Mouse (Mus musculus) erythroblast, embryonic 14.5 days (primary cell): Measurements from ENCODE around the gene Card14. TPM values are rescaled to one million over a fixed set of nuclear protein-coding genes. Genes with fewer than 3 reads are reported as not detected.
A peak's percentile ranks its signal among the peaks of the same experiment; 100 is the strongest.

Experiments
- H3K27me3 ChIP-seq: 2 replicates; pipeline ENCODE4 v1.6.1; 2012; ENCODE audit warnings: inconsistent platforms; ENCODE audit not compliant: control insufficient read depth
- H3K36me3 ChIP-seq: 2 replicates; pipeline ENCODE4 v1.6.1; 2012; ENCODE audit warnings: mild to moderate bottlenecking, inconsistent platforms; ENCODE audit not compliant: control insufficient read depth
- H3K4me1 ChIP-seq: 2 replicates; pipeline ENCODE4 v1.6.1; 2012; ENCODE audit warnings: inconsistent platforms; ENCODE audit not compliant: control insufficient read depth
- H3K4me3 ChIP-seq: replicated peaks from 2 replicates; pipeline ENCODE3; 2012; ENCODE audit warnings: moderate library complexity, mild to moderate bottlenecking, inconsistent platforms
- H3K9me3 ChIP-seq: 2 replicates; pipeline ENCODE4 v1.6.1; 2012; ENCODE audit warnings: low read length, inconsistent platforms, mixed read lengths; ENCODE audit not compliant: control insufficient read depth
- GATA1 ChIP-seq: IDR thresholded peaks from 2 replicates; pipeline ENCODE4 v1.6.1; 2012; ENCODE audit warnings: low read length, inconsistent platforms, mixed read lengths
- TAL1 ChIP-seq: IDR thresholded peaks from 3 replicates; pipeline ENCODE4 v1.6.1; 2012; ENCODE audit warnings: low read length, inconsistent platforms, mixed read lengths
- polyA plus RNA-seq: library from polyadenylated mRNA; stranded (reverse); fragments of >175 nt; gene quantifications from 2 replicates; pipeline ENCODE4 v1.2.3, GENCODE M21; 2012

Card14 gene
- polyA plus RNA-seq, 1 experiment, result 0.01 TPM

GRCm38 (mm10) chr11:119300246-119300935 lies 7.2 kb upstream of the Card14 start:
- Histone ChIP-seq H3K4me1 (peaks cover 27% of the 10 kb centered on the region), H3K27me3 (peaks cover 29% of the 10 kb centered on the region), H3K9me3 (no peaks in the 10 kb centered on the region), H3K4me3 (peak overlapping the region; percentile 73), H3K36me3 (peaks cover 29% of the 10 kb centered on the region)
- TF ChIP-seq GATA1 (no peak), TAL1 (no peak)

- H3K27me3 ChIP-seq, result peaks cover 29% of the 10 kb centered on the region
- H3K36me3 ChIP-seq, result peaks cover 23% of the 10 kb centered on the region
- H3K4me1 ChIP-seq, result peaks cover 27% of the 10 kb centered on the region
- H3K9me3 ChIP-seq, result no peaks in the 10 kb centered on the region
- H3K4me3 ChIP-seq, result peak overlapping the region; percentile 73
- no peak for TF ChIP-seq TAL1
- no peak for TF ChIP-seq GATA1
These were observed 6.6 kb upstream of the Card14 start for GRCm38 (mm10) chr11:119300986-119301385.

- Histone ChIP-seq H3K27me3 (peaks cover 37% of the 10 kb centered on the region), H3K36me3 (no peaks in the 10 kb centered on the region), H3K9me3 (peaks cover 4% of the 10 kb centered on the region; the same call in 1 of the 2 replicates), H3K4me3 (no peak overlapping the region), H3K4me1 (peaks cover 11% of the 10 kb centered on the region)
- TF ChIP-seq TAL1 (no peak), GATA1 (no peak)
These were observed 2.5 kb upstream of the Card14 start for GRCm38 (mm10) chr11:119304904-119305712.

- no peaks in the 10 kb centered on the region for H3K36me3 ChIP-seq
- H3K4me3 ChIP-seq, result no peak overlapping the region
- peaks cover 4% of the 10 kb centered on the region; the same call in 1 of the 2 replicates for H3K9me3 ChIP-seq
- no peaks in the 10 kb centered on the region; the same call in 1 of the 2 replicates for H3K4me1 ChIP-seq
- TF ChIP-seq TAL1 (no peak), GATA1 (no peak)
- H3K27me3 ChIP-seq, result peaks cover 34% of the 10 kb centered on the region
These were observed 558 bp upstream of the Card14 start for GRCm38 (mm10) chr11:119306762-119307657.

- Histone ChIP-seq H3K4me1 (no peaks in the 10 kb centered on the region; the same call in 1 of the 2 replicates), H3K4me3 (no peak overlapping the region), H3K27me3 (peaks cover 27% of the 10 kb centered on the region), H3K36me3 (no peaks in the 10 kb centered on the region), H3K9me3 (peaks cover 4% of the 10 kb centered on the region; the same call in 1 of the 2 replicates)
- no peak for TF ChIP-seq GATA1
- no peak for TF ChIP-seq TAL1
These were observed 348 bp downstream of the Card14 start for GRCm38 (mm10) chr11:119307916-119308315.

GRCm38 (mm10) chr11:119310621-119311020 lies 3.1 kb downstream of the Card14 start:
- TF ChIP-seq TAL1 (no peak), GATA1 (no peak)
- Histone ChIP-seq H3K4me3 (no peak overlapping the region), H3K27me3 (peaks cover 13% of the 10 kb centered on the region), H3K36me3 (no peaks in the 10 kb centered on the region), H3K9me3 (peaks cover 4% of the 10 kb centered on the region; the same call in 1 of the 2 replicates), H3K4me1 (no peaks in the 10 kb centered on the region)

GRCm38 (mm10) chr11:119314252-119314936 lies 6.8 kb downstream of the Card14 start:
- Histone ChIP-seq H3K9me3 (no peaks in the 10 kb centered on the region; the same call in 1 of the 2 replicates), H3K27me3 (peaks cover 4% of the 10 kb centered on the region), H3K4me1 (no peaks in the 10 kb centered on the region), H3K36me3 (no peaks in the 10 kb centered on the region), H3K4me3 (no peak overlapping the region)
- TF ChIP-seq GATA1 (no peak), TAL1 (no peak)

DNA sequence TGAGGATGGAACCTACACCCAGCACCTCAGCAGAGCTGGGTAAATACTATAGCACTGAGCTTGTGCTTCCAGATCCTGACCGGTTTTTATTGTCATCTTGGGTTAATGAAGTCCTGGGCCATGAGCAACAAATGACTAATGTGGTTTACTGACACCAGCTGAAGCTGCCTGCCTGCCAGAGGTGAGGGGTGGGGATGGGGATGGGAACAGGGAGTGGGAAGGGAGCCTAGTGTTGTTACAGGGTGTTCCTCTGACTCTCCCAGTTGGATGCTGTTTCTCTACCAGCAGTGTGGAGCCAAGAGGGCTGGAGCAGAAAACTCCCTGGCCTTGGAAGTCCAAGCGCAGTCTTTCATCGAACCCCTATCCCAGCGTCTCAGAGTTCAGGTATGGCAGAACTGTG lies 9.2 kb downstream of the Card14 start:
- TF ChIP-seq TAL1, result no peak
- no peak for TF ChIP-seq GATA1
- Histone ChIP-seq H3K9me3 (no peaks in the 10 kb centered on the region; the same call in 1 of the 2 replicates), H3K4me3 (no peak overlapping the region), H3K4me1 (no peaks in the 10 kb centered on the region), H3K36me3 (no peaks in the 10 kb centered on the region), H3K27me3 (no peaks in the 10 kb centered on the region)
